Mouse (Mus musculus): ENCODE measurements around the gene Lcor.

- TF ChIP-seq CTCF (IDR thresholded peaks at IDR 0.05; ENCODE audit: low read depth) (no peak), EP300 (IDR thresholded peaks at IDR 0.05; ENCODE audit: low read depth) (no peak)
Observed at GRCm38 (mm10) chr19:41462166-41462735, 20.2 kb upstream of the Lcor start.

Measured in liver, embryonic 14.5 days (tissue).